Mouse (Mus musculus): ENCODE data around the gene Ednra.
"Not testable (repeated sequence)": the region's sequence is repeated elsewhere in the genome, so short reads cannot be mapped to it uniquely, and the experiment has no call there.

Gene Ednra

GRCm38 (mm10) chr8:77717036-77717435 is 7.2 kb downstream of the Ednra start:
- DNase-seq = no peak

- no peak for DNase-seq
Observed at GRCm38 (mm10) chr8:77714455-77714854, 9.8 kb downstream of the Ednra start.

- DNase-seq = no peak
Observed at GRCm38 (mm10) chr8:77713688-77714087, 10.6 kb downstream of the Ednra start.

- no peak for DNase-seq
Observed at GRCm38 (mm10) chr8:77704768-77705167, 19.5 kb downstream of the Ednra start.

- DNase-seq = no peak
Observed at GRCm38 (mm10) chr8:77698028-77698427, 26.2 kb downstream of the Ednra start.

GRCm38 (mm10) chr8:77696182-77696581 is 28.1 kb downstream of the Ednra start:
- no peak for DNase-seq

- DNase-seq = no peak
Observed at GRCm38 (mm10) chr8:77695486-77696058, 28.7 kb downstream of the Ednra start.

GRCm38 (mm10) chr8:77695070-77695469 is 29.2 kb downstream of the Ednra start:
- no peak for DNase-seq

GRCm38 (mm10) chr8:77694588-77694987 is 29.7 kb downstream of the Ednra start:
- no peak for DNase-seq

GRCm38 (mm10) chr8:77689421-77690059 is 34.7 kb downstream of the Ednra start:
- not testable (repeated sequence) for DNase-seq

- no peak for DNase-seq
Observed at GRCm38 (mm10) chr8:77688978-77689377, 35.3 kb downstream of the Ednra start.

GRCm38 (mm10) chr8:77684372-77684771 is 39.9 kb downstream of the Ednra start:
- DNase-seq = no peak

- no peak for DNase-seq
Observed at GRCm38 (mm10) chr8:77683356-77684106, 40.7 kb downstream of the Ednra start.

GRCm38 (mm10) chr8:77682008-77682934 is 42.0 kb downstream of the Ednra start:
- no peak for DNase-seq

GRCm38 (mm10) chr8:77672036-77672435 is 52.2 kb downstream of the Ednra start:
- no peak for DNase-seq

GRCm38 (mm10) chr8:77670612-77671363 is 53.5 kb downstream of the Ednra start:
- DNase-seq = no peak

GRCm38 (mm10) chr8:77667916-77668315 is 56.3 kb downstream of the Ednra start:
- DNase-seq = no peak

GRCm38 (mm10) chr8:77664901-77665300 is 59.4 kb downstream of the Ednra start:
- peak; percentile 34 to 44 for DNase-seq

GRCm38 (mm10) chr8:77659534-77660080 is 64.7 kb downstream of the Ednra start:
- DNase-seq = no peak

GRCm38 (mm10) chr8:77658356-77658755 is 65.9 kb downstream of the Ednra start:
- no peak for DNase-seq

GRCm38 (mm10) chr8:77650646-77651190 is 73.5 kb downstream of the Ednra start:
- no peak for DNase-seq

All from kidney, postnatal 36 days (tissue).